Mouse (Mus musculus): ENCODE results near the gene Olfr512.

Gene Olfr512

GRCm38 (mm10) chr7:108713020-108713419 is at the start of gene Olfr512:
Olfr512 (plus strand) TSS chr7:108713320.
- no peak for DNase-seq (ENCODE audit: low read depth, low spot score)

DNA sequence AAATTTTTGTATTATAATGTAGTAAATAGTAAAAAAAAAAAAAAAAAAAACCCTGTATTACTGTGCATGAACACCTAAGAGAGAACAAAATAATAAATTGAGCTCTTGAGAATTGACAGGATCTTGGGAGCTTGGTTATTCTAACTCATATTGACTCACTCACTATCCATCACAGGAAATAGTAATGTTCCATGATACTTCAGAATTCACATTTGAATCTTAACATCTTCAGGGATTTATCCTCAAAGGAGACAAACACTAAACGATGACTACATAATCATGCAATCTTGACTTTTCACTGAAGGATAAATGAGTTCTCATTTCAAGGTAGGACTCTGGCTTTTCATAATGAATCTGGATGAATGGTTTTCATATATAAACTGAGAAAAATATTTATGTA is 47.0 kb upstream of the Olfr512 start, which contains the start of gene Olfr510:
Gene Olfr510, plus strand, starts transcription at position 301 of the 400 bp plus-strand sequence.
- no peak for DNase-seq (ENCODE audit: low read depth, low spot score)

DNA sequence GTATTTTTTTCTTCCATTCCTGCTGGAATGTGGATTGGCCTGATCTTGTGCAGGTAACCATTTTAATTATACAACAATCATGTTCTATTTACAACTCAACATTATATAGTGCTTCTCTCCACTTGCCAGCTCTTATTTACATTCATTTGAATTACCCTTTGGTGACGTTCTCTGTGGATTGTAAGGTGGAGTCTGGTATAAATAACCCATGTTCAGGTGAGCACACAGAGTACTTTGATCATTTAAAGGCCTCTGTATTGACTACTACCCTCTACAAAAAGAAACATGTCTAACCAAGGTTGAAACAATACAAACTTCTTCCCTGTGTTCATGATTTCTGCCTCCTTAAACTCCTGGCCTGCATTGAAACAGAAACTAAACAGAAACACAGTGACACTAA is 42.1 kb upstream of the Olfr512 start:
- DNase-seq (ENCODE audit: low read depth, low spot score), result no peak

DNA sequence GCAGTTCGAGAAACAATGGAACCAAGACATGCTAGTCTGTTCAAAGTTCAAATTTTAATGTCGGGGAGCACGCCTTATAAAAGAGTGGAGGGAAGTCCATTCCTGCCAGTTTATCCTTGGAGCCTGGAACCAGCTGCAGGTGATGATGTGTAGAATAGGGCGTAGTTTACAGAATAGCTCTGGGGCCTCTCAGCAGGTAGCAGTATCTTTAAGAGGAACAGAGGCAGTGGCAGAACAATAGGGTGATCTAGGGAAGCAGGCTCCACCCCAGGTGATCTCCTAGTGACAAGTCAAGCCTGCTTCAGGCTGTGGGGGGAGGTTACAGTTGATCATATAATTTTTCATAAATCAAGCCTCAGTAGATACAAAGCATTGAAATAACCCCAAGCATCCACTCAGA is 34.2 kb upstream of the Olfr512 start:
- peak; percentile 70 for DNase-seq (ENCODE audit: low read depth, low spot score)

DNA sequence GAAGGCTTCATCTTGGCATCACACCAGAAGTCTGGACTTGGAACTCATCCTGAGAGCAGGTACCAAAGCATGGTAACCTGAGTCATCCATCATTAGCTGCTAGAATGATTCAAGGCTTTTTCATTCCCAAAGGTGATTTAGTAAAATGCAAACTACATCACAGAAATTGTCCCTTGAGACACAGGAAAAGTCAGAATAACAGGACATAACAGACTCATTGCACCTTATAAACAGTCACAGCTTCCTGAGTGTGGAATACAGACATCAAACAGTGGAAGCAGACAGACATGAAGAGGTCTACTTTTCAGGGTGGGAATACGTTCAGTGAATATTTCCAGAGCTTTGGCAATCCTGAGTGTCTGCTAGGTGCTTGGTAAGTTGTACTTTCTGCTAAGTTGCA is 37.6 kb downstream of the Olfr512 start, which contains the start of gene Olfr513:
Gene Olfr513, plus strand, starts transcription at position 301 of the 400 bp plus-strand sequence.
- DNase-seq (ENCODE audit: low read depth, low spot score), result no peak

DNA sequence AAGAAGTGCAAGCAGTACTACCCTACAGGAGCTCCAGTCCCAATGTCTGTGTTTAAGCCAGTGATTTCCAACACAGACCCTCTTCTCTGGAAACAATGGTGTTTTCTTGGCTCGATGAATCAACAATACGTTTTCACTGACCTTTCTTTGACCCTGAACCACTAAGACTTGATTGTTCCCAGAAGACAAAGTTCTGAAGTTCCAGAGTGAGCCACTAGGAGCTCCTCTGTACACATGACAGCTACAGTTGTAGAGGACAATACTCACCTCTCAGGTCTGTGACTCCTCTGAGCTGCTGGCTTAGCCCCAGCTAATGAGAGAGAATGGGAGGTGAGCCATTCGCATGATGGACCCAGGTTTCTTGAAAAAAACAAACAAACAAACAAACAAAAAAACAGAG is 47.3 kb downstream of the Olfr512 start:
- DNase-seq (ENCODE audit: low read depth, low spot score), result peak; percentile 87

All from ZHBTc4 (cell line).